Mouse (Mus musculus): ENCODE measurements at regions not wholly inside any gene's neighbourhood (a gene's known extent, or its start where the extent isn't known, plus 50 kb on each side); places are given as distances from the start of the nearest gene placed in this dataset.
A peak's percentile ranks its signal among the peaks of the same experiment; 100 is the strongest.

DNA sequence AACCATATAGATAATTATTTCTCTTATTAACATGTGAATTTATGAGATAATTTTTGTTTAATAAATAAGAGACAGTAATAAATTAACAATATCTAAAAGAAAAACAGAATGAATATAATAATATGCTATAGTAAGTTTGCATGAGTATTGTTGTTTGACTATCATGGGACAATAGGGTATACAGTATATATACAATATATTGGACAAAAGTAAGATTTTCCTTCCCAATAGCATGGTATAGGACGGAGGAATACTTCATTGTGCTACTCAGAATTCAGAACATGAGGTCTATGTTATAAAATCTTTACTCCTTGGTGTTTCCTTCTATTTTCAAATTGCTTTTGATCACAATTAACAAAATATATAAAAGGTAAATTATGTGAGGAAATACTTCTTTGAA lies 771.0 kb upstream of the Pcdh20 start:
- no peak for DNase-seq

DNA sequence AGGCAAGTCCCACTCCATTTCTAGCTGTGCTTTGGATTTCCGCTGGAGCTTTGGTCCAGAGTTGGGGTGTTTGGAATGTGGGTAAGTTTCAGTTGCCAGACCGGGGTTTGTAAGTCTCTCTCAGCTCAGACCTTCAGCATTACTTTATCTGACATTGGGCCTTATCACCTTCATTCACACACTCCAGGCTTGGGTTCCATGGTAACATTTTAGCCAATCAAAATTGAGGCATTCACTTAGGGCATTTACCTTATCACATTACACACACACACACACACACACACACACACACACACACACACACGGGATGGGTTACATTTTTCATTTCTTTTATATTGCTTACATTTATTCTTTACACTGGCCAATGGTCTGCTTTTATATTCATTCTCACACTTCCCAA lies 765.3 kb upstream of the Pcdh20 start:
- no peak for DNase-seq

DNA sequence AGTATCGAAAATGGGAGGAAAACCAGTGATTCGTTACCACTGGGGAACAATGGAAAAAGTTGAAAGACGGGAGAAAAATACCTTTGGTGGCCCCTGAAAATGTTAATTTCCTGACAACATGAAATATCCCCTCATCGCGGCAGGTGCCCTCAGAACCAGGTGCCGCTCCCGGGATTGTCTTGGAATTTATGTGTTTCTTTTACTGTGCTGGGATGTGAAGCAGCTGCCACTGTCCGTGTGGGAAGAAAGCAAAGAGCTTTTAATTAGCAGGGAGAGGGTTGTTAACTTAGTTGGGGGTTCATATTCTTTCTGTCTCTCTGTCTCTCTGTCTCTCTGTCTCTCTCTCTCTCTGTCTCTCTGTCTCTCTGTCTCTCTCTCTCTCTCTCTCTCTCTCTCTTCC lies 759.3 kb upstream of the Pcdh20 start:
- DNase-seq: no peak

DNA sequence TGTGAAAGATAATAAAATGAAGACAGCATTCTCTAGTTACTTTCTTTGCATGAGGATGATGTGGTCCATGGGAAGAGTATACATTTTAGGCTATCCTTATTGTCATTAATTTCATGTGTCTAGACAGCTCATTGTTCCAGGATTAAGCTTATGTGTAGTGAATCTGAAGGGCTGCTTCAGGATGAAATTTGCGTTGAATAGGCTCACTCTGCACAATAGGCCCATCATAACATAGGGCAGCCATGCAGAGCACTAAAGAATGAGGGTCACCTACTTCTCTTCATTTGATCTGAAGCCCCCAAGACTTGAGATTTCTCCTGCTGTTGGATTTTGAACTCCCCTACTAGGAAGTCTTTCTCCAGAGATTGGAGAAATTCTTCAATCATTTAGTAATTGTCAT lies 746.2 kb upstream of the Pcdh20 start:
- no peak for DNase-seq

DNA sequence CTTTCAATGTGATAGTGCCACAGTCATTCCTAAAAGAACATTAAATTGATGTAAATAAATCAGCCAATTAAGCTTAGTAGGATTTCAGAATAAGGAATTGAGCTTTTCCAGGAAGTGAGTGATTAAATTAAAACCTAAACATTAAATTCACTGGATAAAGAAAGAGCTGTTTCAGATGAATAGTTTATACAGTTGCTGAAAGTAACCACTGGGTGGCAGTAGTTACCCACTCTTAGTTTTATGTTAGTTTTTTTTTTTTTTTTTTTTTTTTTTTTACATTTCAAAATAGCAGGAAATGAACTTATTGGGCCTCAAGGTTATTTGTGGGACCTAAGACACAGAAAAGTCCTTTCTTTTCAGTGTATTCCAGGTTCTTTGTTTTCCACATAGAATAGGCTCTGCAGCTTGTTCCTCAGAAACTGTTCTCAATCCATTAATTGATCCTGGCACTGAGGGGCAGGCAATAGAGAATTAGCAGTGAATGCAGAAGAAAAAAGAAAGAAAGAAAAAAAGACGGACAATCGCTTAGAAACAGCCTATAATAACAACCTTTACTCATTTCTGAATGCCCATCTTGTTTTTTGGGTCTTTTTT lies 710.3 kb upstream of the Pcdh20 start:
- no peak for DNase-seq

DNA sequence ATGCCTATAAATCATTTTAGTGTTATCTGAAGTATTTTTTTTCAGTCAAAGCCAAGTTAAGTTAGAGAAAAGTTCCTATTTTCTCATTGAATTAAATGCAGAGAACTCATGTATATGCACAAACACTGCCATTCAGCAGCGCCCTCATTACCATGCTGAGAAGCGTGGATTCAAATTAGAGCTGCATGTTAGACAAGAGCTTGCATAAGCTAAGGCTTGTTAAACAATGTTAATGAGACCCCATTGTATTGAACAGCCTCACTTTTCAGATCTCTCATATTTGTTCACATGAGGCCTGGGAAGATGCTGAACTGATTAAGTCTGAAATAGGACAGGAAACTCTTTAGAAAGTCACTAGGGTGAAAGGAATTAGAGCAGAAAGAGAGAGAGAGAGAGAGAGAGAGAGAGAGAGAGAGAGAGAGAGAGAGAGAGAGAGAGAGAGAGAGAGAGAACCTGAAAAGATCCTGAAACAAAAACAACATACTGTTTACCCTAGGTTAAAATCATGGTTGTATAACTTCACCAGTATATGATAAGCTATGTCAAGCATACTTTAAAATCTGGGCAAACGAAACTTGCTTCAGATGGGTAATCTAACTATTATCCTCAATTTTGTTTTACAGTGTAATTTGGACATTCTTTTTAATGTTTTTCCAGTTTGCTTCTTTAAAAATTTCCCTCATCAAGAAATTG lies 671.9 kb upstream of the Pcdh20 start:
- DNase-seq: no peak

DNA sequence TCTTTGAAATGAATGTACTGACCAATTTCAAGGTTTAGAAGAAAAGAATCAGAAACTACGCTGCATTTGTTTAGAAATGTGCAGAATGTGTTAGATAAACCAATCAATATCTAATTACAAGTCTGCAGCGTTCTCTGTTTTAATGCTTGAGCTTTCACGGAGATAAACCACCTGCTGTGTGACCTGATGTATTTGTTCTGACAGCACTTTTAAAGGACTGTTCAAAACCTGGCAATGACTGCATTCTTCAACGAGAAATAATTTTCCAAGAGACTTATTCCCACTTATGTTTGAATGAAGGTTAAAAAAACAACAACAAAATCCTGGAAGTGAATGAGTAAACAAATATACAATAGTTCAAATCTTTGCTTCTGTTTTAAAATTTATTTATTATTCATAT lies 628.1 kb upstream of the Pcdh20 start:
- DNase-seq: no peak

DNA sequence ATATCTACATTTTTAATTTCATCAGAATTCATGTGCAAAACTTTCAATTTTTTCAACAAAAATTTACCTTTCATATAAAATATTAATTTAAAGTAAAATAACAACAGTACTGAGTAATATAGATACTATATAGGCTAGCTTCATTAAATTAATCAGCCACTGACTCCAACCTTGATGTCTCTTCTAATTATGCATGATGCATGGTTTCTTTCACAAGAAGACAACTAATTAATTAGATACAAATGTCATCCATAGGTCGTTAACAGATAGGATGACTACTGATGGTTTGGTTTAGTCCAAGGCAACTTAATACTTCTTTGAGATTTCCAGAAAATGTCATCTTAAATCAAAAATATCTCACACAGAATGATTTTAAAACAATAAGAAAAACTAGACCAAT lies 618.5 kb upstream of the Pcdh20 start:
- DNase-seq: no peak

DNA sequence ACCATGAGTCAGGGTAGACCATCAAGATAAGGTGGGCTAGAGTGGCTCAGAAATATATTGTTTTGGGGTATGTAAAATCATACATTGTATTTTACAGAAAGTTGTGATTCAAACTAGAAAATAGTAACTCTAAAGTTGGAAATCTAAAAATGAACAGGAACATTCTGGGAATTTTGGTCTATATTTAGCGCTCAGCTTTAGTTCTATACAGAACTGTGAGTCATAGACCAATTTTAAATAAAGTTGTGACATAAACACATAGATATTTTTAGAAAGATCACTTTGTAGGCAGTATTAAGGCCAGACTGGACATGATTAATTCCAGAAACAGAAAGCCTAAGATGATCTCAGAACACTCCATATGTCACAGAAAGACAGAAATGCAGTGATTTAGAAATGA lies 604.8 kb upstream of the Pcdh20 start:
- DNase-seq: no peak

DNA sequence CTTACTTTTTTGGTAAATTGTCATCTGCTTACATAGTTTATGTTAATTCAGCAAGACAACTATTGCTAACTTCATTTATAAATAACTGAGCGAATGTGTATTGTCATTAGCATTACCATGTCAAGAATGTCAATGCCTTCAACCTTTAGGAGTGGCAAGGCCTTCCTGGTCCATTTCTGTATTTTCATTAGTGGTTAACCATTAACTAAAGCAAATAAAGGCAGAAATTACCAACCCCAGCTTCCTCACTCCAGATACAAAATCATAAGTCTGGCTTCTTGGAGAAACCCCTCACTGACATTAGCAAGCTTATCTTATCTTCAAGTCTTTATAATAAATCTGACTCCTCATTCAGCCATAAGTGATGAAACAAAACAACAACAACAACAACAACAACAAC lies 592.8 kb upstream of the Pcdh20 start:
- DNase-seq: no peak

DNA sequence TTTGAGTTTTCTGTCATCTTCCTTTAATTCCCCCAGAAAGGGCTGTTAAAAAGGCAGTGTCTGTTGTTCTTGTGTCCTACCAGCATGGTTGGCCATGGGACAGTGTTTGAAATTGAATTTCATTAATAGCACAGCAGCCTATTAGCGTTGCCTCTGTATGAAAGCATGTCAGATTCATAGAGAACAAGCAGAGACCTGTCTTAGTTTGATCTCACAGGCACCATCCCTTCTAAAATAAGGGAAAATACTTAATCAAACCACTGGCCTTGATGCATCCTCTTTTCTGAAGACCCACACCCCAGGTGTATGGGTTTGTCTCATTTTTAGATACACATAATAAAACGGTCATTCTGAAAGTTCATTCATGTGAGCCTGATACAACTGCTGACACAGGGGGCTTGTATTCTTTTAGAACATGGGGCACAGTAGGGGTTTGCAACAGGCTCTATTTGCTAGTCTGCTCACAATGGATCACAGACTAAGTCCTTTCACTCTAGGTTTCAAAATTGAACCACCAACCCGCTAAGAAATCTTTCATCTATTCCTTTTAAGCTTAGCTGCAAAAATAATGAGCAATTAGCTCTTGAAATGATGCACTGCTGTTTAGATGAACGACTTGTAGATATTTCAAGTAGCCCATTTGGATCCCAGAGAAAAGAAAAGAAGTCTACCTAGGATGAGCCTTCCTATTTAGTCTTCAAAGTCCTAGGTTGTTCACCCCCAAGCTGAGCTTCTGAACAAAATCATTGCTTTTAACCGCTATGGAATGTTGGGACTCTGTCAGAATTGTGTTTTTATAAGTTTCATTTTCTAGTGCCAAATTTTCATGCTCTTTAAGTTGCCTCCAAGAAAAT lies 591.6 kb upstream of the Pcdh20 start:
- no peak for DNase-seq

DNA sequence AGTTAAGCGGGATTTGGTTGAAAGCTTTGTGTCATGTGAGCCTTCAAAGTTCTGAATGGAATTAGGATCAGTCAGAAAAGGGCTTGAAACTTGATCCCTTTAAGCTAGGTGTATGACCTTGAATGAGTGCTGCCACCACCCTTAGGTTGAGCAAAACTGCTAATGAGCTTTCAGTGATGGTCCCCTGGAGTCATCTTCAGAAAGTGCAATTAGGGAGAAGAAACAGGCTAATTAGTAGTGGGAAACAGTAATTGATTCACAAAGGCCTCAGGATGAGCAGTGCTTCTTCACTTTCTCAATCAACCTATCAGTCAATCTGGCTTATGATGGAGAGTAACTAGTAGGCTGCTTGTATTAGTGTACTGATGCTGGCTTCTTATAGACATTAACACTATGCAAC lies 590.1 kb upstream of the Pcdh20 start:
- no peak for DNase-seq

DNA sequence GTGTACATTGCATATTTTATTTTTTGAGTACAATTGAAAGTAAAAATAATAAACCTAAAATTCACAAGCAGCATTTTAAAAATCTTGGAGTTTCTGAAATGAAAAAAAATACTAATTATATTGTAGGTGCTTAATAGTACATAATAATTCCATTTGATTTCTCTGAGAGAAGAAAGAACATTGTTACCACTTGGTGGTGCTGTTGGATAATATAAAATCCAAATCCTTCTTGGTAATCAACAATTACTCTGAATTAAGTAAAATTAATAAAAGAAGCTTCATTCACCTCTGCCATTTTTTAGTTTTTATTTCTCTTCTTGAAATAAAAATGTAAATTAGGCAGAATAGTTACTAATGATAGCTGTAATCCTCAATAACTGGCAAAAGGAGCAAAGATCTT lies 563.2 kb upstream of the Pcdh20 start:
- DNase-seq: no peak

DNA sequence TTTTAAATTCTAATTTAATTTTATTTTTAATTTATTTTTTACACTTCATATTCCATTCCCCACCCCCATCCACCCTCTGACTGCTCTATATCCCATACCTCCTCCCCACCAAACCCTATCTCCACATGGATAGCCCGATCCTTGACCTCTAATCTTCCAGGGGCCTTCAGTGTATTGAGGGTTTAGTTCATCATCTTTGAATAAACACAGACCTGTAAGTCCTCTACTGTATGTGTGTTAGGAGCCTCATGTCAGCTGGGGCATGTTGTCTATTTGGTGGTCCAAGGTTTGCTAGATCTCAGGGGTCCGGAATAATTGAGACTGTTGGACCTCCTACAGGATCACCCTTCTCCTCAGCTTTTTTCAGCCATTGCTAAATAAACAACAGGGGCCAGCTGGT lies 540.2 kb upstream of the Pcdh20 start:
- no peak for DNase-seq

DNA sequence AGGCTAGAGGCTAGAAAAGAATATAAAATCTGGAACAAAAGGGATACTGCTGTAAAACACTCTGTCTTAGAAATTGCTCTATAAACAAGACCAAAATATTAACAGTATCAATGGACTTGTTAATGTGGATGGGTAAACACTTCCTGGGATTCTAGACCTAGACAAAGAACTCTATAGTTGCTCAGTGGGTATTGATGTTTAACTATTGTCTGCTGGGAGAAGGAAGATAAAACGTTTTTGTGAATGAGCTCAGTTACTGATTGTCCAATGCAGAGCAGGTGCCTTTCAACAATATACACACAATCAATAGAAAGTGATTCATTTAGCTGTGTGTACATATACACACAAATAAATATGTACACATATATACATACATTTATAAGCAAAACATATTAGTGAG lies 538.5 kb upstream of the Pcdh20 start:
- no peak for DNase-seq

DNA sequence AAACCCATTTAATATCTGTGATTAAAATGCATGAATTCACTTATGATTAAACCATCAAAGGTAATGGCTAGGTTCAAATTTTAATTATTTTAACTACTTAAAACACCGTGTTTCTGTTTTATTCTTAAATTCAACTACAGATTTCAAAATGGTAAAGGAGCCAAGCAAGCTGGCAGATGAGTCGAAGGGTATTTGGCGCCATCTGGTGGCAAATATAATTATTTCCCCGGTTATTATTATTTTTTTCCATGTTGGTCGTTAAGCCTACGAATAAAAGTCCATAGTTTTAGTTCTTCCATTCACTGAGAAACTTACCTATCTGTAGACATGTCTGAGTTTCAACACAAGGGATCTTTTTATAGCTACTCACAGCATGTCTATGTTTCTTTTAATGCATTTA lies 510.7 kb upstream of the Pcdh20 start:
- DNase-seq: no peak

DNA sequence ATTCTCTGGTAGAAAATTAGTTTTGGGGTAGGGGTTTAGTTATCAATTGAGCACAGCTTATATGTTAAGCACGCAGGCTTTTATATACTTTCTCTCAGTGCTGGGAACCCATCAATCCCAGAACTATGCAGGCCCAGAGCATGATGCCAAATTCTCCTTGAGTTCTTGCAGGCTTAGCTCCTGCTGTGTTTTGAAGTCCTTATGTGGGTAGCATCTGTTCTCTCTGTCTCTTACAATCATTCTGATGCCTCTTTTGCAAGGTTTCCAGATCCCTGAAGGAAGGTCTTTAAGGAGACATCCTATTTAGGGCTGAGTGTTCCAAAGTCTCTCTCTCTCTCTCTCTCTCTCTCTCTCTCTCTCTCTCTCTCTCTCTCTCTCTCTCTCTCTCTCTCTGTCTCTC lies 504.8 kb upstream of the Pcdh20 start:
- DNase-seq: peak; percentile 63

DNA sequence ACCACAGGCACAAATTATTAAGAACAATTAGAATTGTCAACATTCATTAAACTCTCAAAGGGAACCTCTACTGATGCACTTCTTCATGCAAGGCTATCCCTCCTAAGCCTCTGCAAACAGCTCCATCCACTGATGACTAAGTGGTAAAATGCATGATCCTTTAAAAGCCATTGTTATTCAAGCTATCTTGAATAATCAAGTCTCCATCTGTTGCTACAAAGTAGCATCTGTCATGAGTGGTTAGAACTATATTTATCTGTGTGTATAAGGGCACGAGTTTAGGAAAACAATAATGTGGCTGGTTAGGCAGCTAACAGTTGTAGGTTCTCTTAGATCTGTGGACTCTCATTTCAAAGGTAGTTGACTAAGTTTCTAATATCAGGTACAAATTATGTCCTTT lies 463.4 kb upstream of the Pcdh20 start:
- DNase-seq: peak; percentile 36

Data from layer of hippocampus, adult 9-11 months (tissue).